Mouse (Mus musculus): ENCODE data around the gene Olfr808. TPM values are rescaled to one million over a fixed set of nuclear protein-coding genes. Genes with fewer than 3 reads are reported as not detected.

Olfr808 gene
- not detected for polyA plus RNA-seq (2015; fragmentation: Illumina TruSeq; extraction: RNeasy Lipid Tissue Mini Kit (QIAGEN cat#74804); ENCODE audit: insufficient read depth, low replicate concordance)

GRCm38 (mm10) chr10:129765182-129765581, at the start of gene Olfr808:
Olfr808 (plus strand) TSS chr10:129765482.

GRCm38 (mm10) chr10:129729275-129729674, 36.0 kb upstream of the Olfr808 start, which contains the start of gene Olfr805:
Olfr805 (minus strand) TSS chr10:129729375.

GRCm38 (mm10) chr10:129741821-129742220, 23.5 kb upstream of the Olfr808 start, which contains the start of gene Olfr806:
Olfr806 (minus strand) TSS chr10:129741921.

GRCm38 (mm10) chr10:129757693-129758092, 7.6 kb upstream of the Olfr808 start, which contains the start of gene Olfr807:
Olfr807 (minus strand) TSS chr10:129757793.

GRCm38 (mm10) chr10:129774338-129774737, 9.1 kb downstream of the Olfr808 start, which contains the start of gene Olfr809:
Olfr809 (plus strand) TSS chr10:129774638.

GRCm38 (mm10) chr10:129794817-129795216, 29.5 kb downstream of the Olfr808 start, which contains the start of gene Olfr810:
Olfr810 (minus strand) TSS chr10:129794917.

GRCm38 (mm10) chr10:129804296-129804695, 39.0 kb downstream of the Olfr808 start, which contains the start of gene Olfr811:
Olfr811 (minus strand) TSS chr10:129804396.

Other genes with a start within 250 kb of the Olfr808 start
- gene Olfr791, start 243.7 kb upstream of the Olfr808 start, polyA plus RNA-seq (2015; fragmentation: Illumina TruSeq; extraction: RNeasy Lipid Tissue Mini Kit (QIAGEN cat#74804); ENCODE audit: insufficient read depth, low replicate concordance): not detected
- not detected for gene Olfr792, start 226.3 kb upstream of the Olfr808 start, polyA plus RNA-seq (2015; fragmentation: Illumina TruSeq; extraction: RNeasy Lipid Tissue Mini Kit (QIAGEN cat#74804); ENCODE audit: insufficient read depth, low replicate concordance)
- gene Olfr794, start 197.8 kb upstream of the Olfr808 start, polyA plus RNA-seq (2015; fragmentation: Illumina TruSeq; extraction: RNeasy Lipid Tissue Mini Kit (QIAGEN cat#74804); ENCODE audit: insufficient read depth, low replicate concordance): not detected
- not detected for gene Olfr796, start 152.9 kb upstream of the Olfr808 start, polyA plus RNA-seq (2015; fragmentation: Illumina TruSeq; extraction: RNeasy Lipid Tissue Mini Kit (QIAGEN cat#74804); ENCODE audit: insufficient read depth, low replicate concordance)
- not detected for gene Olfr798, start 137.5 kb upstream of the Olfr808 start, polyA plus RNA-seq (2015; fragmentation: Illumina TruSeq; extraction: RNeasy Lipid Tissue Mini Kit (QIAGEN cat#74804); ENCODE audit: insufficient read depth, low replicate concordance)
- not detected for gene Olfr799, start 128.0 kb upstream of the Olfr808 start, polyA plus RNA-seq (2015; fragmentation: Illumina TruSeq; extraction: RNeasy Lipid Tissue Mini Kit (QIAGEN cat#74804); ENCODE audit: insufficient read depth, low replicate concordance)
- not detected for gene Olfr800, start 107.8 kb upstream of the Olfr808 start, polyA plus RNA-seq (2015; fragmentation: Illumina TruSeq; extraction: RNeasy Lipid Tissue Mini Kit (QIAGEN cat#74804); ENCODE audit: insufficient read depth, low replicate concordance)
- gene Olfr801, start 91.6 kb upstream of the Olfr808 start, polyA plus RNA-seq (2015; fragmentation: Illumina TruSeq; extraction: RNeasy Lipid Tissue Mini Kit (QIAGEN cat#74804); ENCODE audit: insufficient read depth, low replicate concordance): not detected
- not detected for gene Olfr802, start 77.3 kb upstream of the Olfr808 start, polyA plus RNA-seq (2015; fragmentation: Illumina TruSeq; extraction: RNeasy Lipid Tissue Mini Kit (QIAGEN cat#74804); ENCODE audit: insufficient read depth, low replicate concordance)
- gene Olfr803, start 71.2 kb upstream of the Olfr808 start, polyA plus RNA-seq (2015; fragmentation: Illumina TruSeq; extraction: RNeasy Lipid Tissue Mini Kit (QIAGEN cat#74804); ENCODE audit: insufficient read depth, low replicate concordance): not detected
- gene Olfr804, start 62.3 kb upstream of the Olfr808 start, polyA plus RNA-seq (2015; fragmentation: Illumina TruSeq; extraction: RNeasy Lipid Tissue Mini Kit (QIAGEN cat#74804); ENCODE audit: insufficient read depth, low replicate concordance): not detected
- gene Olfr805, start 36.1 kb upstream of the Olfr808 start, polyA plus RNA-seq (2015; fragmentation: Illumina TruSeq; extraction: RNeasy Lipid Tissue Mini Kit (QIAGEN cat#74804); ENCODE audit: insufficient read depth, low replicate concordance): not detected
- gene Olfr806, start 23.6 kb upstream of the Olfr808 start, polyA plus RNA-seq (2015; fragmentation: Illumina TruSeq; extraction: RNeasy Lipid Tissue Mini Kit (QIAGEN cat#74804); ENCODE audit: insufficient read depth, low replicate concordance): not detected
- gene Olfr807, start 7.7 kb upstream of the Olfr808 start, polyA plus RNA-seq (2015; fragmentation: Illumina TruSeq; extraction: RNeasy Lipid Tissue Mini Kit (QIAGEN cat#74804); ENCODE audit: insufficient read depth, low replicate concordance): not detected
- not detected for gene Olfr809, start 9.2 kb downstream of the Olfr808 start, polyA plus RNA-seq (2015; fragmentation: Illumina TruSeq; extraction: RNeasy Lipid Tissue Mini Kit (QIAGEN cat#74804); ENCODE audit: insufficient read depth, low replicate concordance)
- not detected for gene Olfr810, start 29.4 kb downstream of the Olfr808 start, polyA plus RNA-seq (2015; fragmentation: Illumina TruSeq; extraction: RNeasy Lipid Tissue Mini Kit (QIAGEN cat#74804); ENCODE audit: insufficient read depth, low replicate concordance)
- not detected for gene Olfr811, start 38.9 kb downstream of the Olfr808 start, polyA plus RNA-seq (2015; fragmentation: Illumina TruSeq; extraction: RNeasy Lipid Tissue Mini Kit (QIAGEN cat#74804); ENCODE audit: insufficient read depth, low replicate concordance)
- not detected for gene Olfr812, start 80.6 kb downstream of the Olfr808 start, polyA plus RNA-seq (2015; fragmentation: Illumina TruSeq; extraction: RNeasy Lipid Tissue Mini Kit (QIAGEN cat#74804); ENCODE audit: insufficient read depth, low replicate concordance)
- not detected for gene Olfr813, start 89.9 kb downstream of the Olfr808 start, polyA plus RNA-seq (2015; fragmentation: Illumina TruSeq; extraction: RNeasy Lipid Tissue Mini Kit (QIAGEN cat#74804); ENCODE audit: insufficient read depth, low replicate concordance)
- gene Olfr814, start 114.4 kb downstream of the Olfr808 start, polyA plus RNA-seq (2015; fragmentation: Illumina TruSeq; extraction: RNeasy Lipid Tissue Mini Kit (QIAGEN cat#74804); ENCODE audit: insufficient read depth, low replicate concordance): not detected
- gene Olfr815, start 140.4 kb downstream of the Olfr808 start, polyA plus RNA-seq (2015; fragmentation: Illumina TruSeq; extraction: RNeasy Lipid Tissue Mini Kit (QIAGEN cat#74804); ENCODE audit: insufficient read depth, low replicate concordance): not detected
- not detected for gene Olfr816, start 150.1 kb downstream of the Olfr808 start, polyA plus RNA-seq (2015; fragmentation: Illumina TruSeq; extraction: RNeasy Lipid Tissue Mini Kit (QIAGEN cat#74804); ENCODE audit: insufficient read depth, low replicate concordance)
- gene Olfr818, start 183.6 kb downstream of the Olfr808 start, polyA plus RNA-seq (2015; fragmentation: Illumina TruSeq; extraction: RNeasy Lipid Tissue Mini Kit (QIAGEN cat#74804); ENCODE audit: insufficient read depth, low replicate concordance): not detected
- not detected for gene Olfr819, start 201.8 kb downstream of the Olfr808 start, polyA plus RNA-seq (2015; fragmentation: Illumina TruSeq; extraction: RNeasy Lipid Tissue Mini Kit (QIAGEN cat#74804); ENCODE audit: insufficient read depth, low replicate concordance)
- not detected for gene Olfr247, start 210.7 kb downstream of the Olfr808 start, polyA plus RNA-seq (2015; fragmentation: Illumina TruSeq; extraction: RNeasy Lipid Tissue Mini Kit (QIAGEN cat#74804); ENCODE audit: insufficient read depth, low replicate concordance)
- gene Gm10310, start 219.6 kb downstream of the Olfr808 start, polyA plus RNA-seq (2015; fragmentation: Illumina TruSeq; extraction: RNeasy Lipid Tissue Mini Kit (QIAGEN cat#74804); ENCODE audit: insufficient read depth, low replicate concordance): not detected
- not detected for gene Olfr820, start 247.1 kb downstream of the Olfr808 start, polyA plus RNA-seq (2015; fragmentation: Illumina TruSeq; extraction: RNeasy Lipid Tissue Mini Kit (QIAGEN cat#74804); ENCODE audit: insufficient read depth, low replicate concordance)